Mouse (Mus musculus): ENCODE results near the gene Vps51.
"Not testable (repeated sequence)": the region's sequence is repeated elsewhere in the genome, so short reads cannot be mapped to it uniquely, and the experiment has no call there.

The Vps51 gene

GRCm38 (mm10) chr19:6047899-6048166, 29.2 kb downstream of the Vps51 start:
- no peak for DNase-seq (ENCODE audit: low spot score in 2 of 2)

GRCm38 (mm10) chr19:6047154-6047898, 29.7 kb downstream of the Vps51 start:
- no peak for DNase-seq (ENCODE audit: low spot score in 2 of 2)

GRCm38 (mm10) chr19:6046294-6047153, 30.5 kb downstream of the Vps51 start, which contains the start of gene Syvn1:
TSS of gene Syvn1 (plus strand) at chr19:6046576.
- peak; percentile 93 to 94 for DNase-seq (ENCODE audit: low spot score in 2 of 2)

- DNase-seq (ENCODE audit: low spot score in 2 of 2), result no peak
Measured at GRCm38 (mm10) chr19:6045366-6046293, 31.4 kb downstream of the Vps51 start.

GRCm38 (mm10) chr19:6044102-6044501, 32.9 kb downstream of the Vps51 start:
- not testable (repeated sequence) for DNase-seq (ENCODE audit: low spot score in 2 of 2)

- no peak for DNase-seq (ENCODE audit: low spot score in 2 of 2)
Measured at GRCm38 (mm10) chr19:6042293-6042692, 34.7 kb downstream of the Vps51 start.

- DNase-seq (ENCODE audit: low spot score in 2 of 2), result no peak
Measured at GRCm38 (mm10) chr19:6040002-6040401, 37.0 kb downstream of the Vps51 start.

GRCm38 (mm10) chr19:6038326-6038725, 38.7 kb downstream of the Vps51 start:
- no peak for DNase-seq (ENCODE audit: low spot score in 2 of 2)

GRCm38 (mm10) chr19:6037695-6038094, 39.3 kb downstream of the Vps51 start:
- no peak for DNase-seq (ENCODE audit: low spot score in 2 of 2)

GRCm38 (mm10) chr19:6035966-6036585, 41.0 kb downstream of the Vps51 start:
- no peak for DNase-seq (ENCODE audit: low spot score in 2 of 2)

- no peak for DNase-seq (ENCODE audit: low spot score in 2 of 2)
Measured at GRCm38 (mm10) chr19:6030520-6031280, 46.3 kb downstream of the Vps51 start.

GRCm38 (mm10) chr19:6029426-6029825, 47.6 kb downstream of the Vps51 start:
- no peak for DNase-seq (ENCODE audit: low spot score in 2 of 2)

- DNase-seq (ENCODE audit: low spot score in 2 of 2), result no peak
Measured at GRCm38 (mm10) chr19:6028991-6029390, 48.0 kb downstream of the Vps51 start.

GRCm38 (mm10) chr19:6023930-6024329, 53.1 kb downstream of the Vps51 start:
- no peak for DNase-seq (ENCODE audit: low spot score in 2 of 2)

GRCm38 (mm10) chr19:6023059-6023458, 54.0 kb downstream of the Vps51 start:
- DNase-seq (ENCODE audit: low spot score in 2 of 2), result no peak

GRCm38 (mm10) chr19:6020276-6020675, 56.8 kb downstream of the Vps51 start:
- no peak for DNase-seq (ENCODE audit: low spot score in 2 of 2)

GRCm38 (mm10) chr19:6018142-6019089, 58.6 kb downstream of the Vps51 start:
- peak; percentile 90 to 91 for DNase-seq (ENCODE audit: low spot score in 2 of 2)
